ENCODE assay signal across 8 mouse cellular contexts in the genomic region with DNA sequence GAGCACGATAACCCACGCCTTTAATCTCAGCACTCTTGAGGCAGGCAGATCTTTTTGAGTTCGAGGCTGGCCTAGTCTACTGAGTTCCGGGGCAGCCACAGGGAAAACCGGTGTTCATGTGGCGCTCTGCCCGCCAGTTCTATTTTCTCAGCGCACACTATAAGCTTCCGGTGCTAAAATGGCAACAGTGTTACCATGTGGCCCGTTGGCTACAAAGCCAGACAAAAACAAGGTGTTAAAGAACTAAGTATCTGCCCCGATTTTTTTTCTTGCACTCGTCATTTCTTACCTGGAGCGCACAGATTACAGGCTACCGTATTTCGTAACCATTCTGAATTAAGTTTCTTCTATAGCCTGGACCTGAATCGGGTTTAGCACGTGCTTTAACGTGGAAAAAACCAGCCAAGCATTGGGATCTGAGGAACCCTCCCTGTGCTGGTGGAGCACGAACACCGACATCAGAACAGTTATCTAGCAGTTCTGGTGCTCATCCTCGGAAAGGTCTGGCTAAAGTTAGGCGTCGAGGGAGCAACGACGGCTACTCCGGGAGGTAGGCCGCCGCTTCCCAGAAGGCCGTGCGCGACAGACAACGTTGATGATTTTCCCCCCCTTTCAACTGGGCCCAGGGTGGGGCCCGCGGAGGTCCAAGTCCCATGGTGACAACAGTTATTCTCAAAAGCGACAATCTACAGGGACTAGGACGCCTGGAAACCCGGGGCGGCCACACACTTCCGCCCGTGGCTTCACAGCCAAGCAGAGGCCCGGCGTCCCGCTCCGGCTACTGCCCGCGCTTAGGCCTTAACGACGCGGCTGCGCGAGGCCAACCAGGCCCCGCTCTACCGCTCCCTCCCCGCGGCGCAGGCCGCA. TPM values are rescaled to one million over a fixed set of nuclear protein-coding genes. Genes with fewer than 3 reads are reported as not detected.
DNase-seq lines count a peak whose midpoint lies in the region; ATAC-seq and TF ChIP-seq lines count a peak whose summit lies in the region.

No protein-coding gene starts in this region.

- no peak for TF ChIP-seq CTCF in cortical plate, adult 2 months (IDR thresholded peaks at IDR 0.05; ENCODE audit: extremely low read depth, insufficient read depth, low read length)
- TF ChIP-seq CTCF in testis, adult 2 months (IDR thresholded peaks at IDR 0.05; ENCODE audit: control insufficient read depth, insufficient read depth, insufficient replicate concordance, low read depth, low read length), result no peak

- peaks cover 3% of the 10 kb centered on the region for H3K4me1 ChIP-seq in cortical plate, adult 2 months (ENCODE audit: control insufficient read depth, insufficient read depth, low read length)
- peaks cover 6% of the 10 kb centered on the region; the same call in 1 of the 2 replicates for H3K4me1 ChIP-seq in testis, adult 2 months (ENCODE audit: control insufficient read depth, insufficient read depth, low read length)

- no peak for TF ChIP-seq POLR2A in cortical plate, adult 2 months (IDR thresholded peaks at IDR 0.05; ENCODE audit: extremely low read depth, insufficient read depth, low read length)
- no peak; the same call in 1 of the 2 replicates for TF ChIP-seq POLR2A in testis, adult 2 months (IDR thresholded peaks at IDR 0.05; ENCODE audit: control insufficient read depth, low read depth, low read length)

- intact Hi-C loops in heart, postnatal 10 days (cut with DNase I), result no loop called here
- intact Hi-C loops in left cerebral cortex, postnatal 25 days (cut with DNase I), result no loop called here

- peak; percentile 24 for DNase-seq in gastrocnemius, adult 18-20 months (ENCODE audit: low spot score)
- no peak for DNase-seq in gastrocnemius, adult 8-10 months (ENCODE audit: low spot score in 2 of 2)
- peak; percentile 36 to 55 for DNase-seq in heart, postnatal 10 days
- peak; percentile 41 to 49 for DNase-seq in left cerebral cortex, postnatal 25 days (ENCODE audit: low spot score in 2 of 2)
- DNase-seq in mesoderm, embryonic 11.5 days (ENCODE audit: low read depth, low spot score), result peak; percentile 39

- H3K4me3 ChIP-seq in cortical plate, adult 2 months (ENCODE audit: insufficient read depth, low read length), result peak overlapping the region; percentile 59
- peak overlapping the region; percentile 95 for H3K4me3 ChIP-seq in testis, adult 2 months (ENCODE audit: control insufficient read depth, low read depth, low read length)

- peak overlapping the region; percentile 79 for H3K27ac ChIP-seq in cortical plate, adult 2 months (ENCODE audit: insufficient read depth, low read length)
- H3K27ac ChIP-seq in testis, adult 2 months (ENCODE audit: control insufficient read depth, insufficient read depth, low read depth, low read length), result peak overlapping the region; percentile 100

- H3K36me3 ChIP-seq in testis, adult 2 months (ENCODE audit: control insufficient read depth, insufficient read depth, low read length), result peaks cover 7% of the 10 kb centered on the region

- H3K27me3 ChIP-seq in testis, adult 2 months (ENCODE audit: control insufficient read depth, insufficient read depth, low read length), result no peaks in the 10 kb centered on the region

- peak; percentile 45 for ATAC-seq in CD4-positive, CD25-positive, alpha-beta regulatory T cell, adult 4 months

RNA-seq across cellular contexts. Expression of a gene that starts 0.8 kb away (rescaled TPM):
- total RNA-seq in gastrocnemius, adult 18-20 months (2021), result 100 to 1,000 TPM; 112 to 130 TPM
- 100 to 1,000 TPM; 116 to 129 (median 124) TPM for total RNA-seq in gastrocnemius, adult 8-10 months (2022)
- 100 to 1,000 TPM; 158 to 201 TPM for polyA plus RNA-seq in CD4-positive, CD25-positive, alpha-beta regulatory T cell, adult 4 months (2017; shearing (Covaris generic))
- 235 and 271 TPM in 2 replicates for polyA plus RNA-seq in cortical plate, adult 2 months (2012; rRNA removed)
- 100 to 1,000 TPM; 148 to 181 TPM for total RNA-seq in heart, postnatal 10 days (2021)
- total RNA-seq in left cerebral cortex, postnatal 25 days (2021), result 100 to 1,000 TPM; 187 to 201 TPM
- 107 and 149 TPM in 2 replicates for polyA plus RNA-seq in testis, adult 2 months (2012; rRNA removed)

RNA-seq across cellular contexts. Expression of a gene that starts 17.1 kb away (rescaled TPM):
- 1 to 10 TPM; 5.8 to 6.3 TPM for total RNA-seq in gastrocnemius, adult 18-20 months (2021)
- 1 to 10 TPM; 7.3 to 9.2 (median 8.8) TPM for total RNA-seq in gastrocnemius, adult 8-10 months (2022)
- not detected for polyA plus RNA-seq in CD4-positive, CD25-positive, alpha-beta regulatory T cell, adult 4 months (2017; shearing (Covaris generic))
- not detected in 2 replicates for polyA plus RNA-seq in cortical plate, adult 2 months (2012; rRNA removed)
- total RNA-seq in heart, postnatal 10 days (2021), result 1 to 10 TPM; 4.5 to 5.0 TPM
- not detected for total RNA-seq in left cerebral cortex, postnatal 25 days (2021)
- 0.10 and 0.17 TPM in 2 replicates for polyA plus RNA-seq in testis, adult 2 months (2012; rRNA removed)

RNA-seq across cellular contexts. Expression of a gene that starts 23.6 kb away (rescaled TPM):
- under 1 TPM; 0.16 to 0.64 TPM for total RNA-seq in gastrocnemius, adult 18-20 months (2021)
- under 1 TPM; 0.24 to 0.56 (median 0.53) TPM for total RNA-seq in gastrocnemius, adult 8-10 months (2022)
- polyA plus RNA-seq in CD4-positive, CD25-positive, alpha-beta regulatory T cell, adult 4 months (2017; shearing (Covaris generic)), result under 1 TPM in 1 of 2 experiments, not detected in 1; 0.36 TPM
- polyA plus RNA-seq in cortical plate, adult 2 months (2012; rRNA removed), result 2.4 and 2.7 TPM in 2 replicates
- total RNA-seq in heart, postnatal 10 days (2021), result under 1 TPM; 0.29 to 0.30 TPM
- total RNA-seq in left cerebral cortex, postnatal 25 days (2021), result 1 to 10 TPM; 1.8 to 2.4 TPM
- 0.25 TPM in 1 of 2 replicates, not detected in the other for polyA plus RNA-seq in testis, adult 2 months (2012; rRNA removed)

RNA-seq across cellular contexts. Expression of a gene that starts 34.7 kb away (rescaled TPM):
- 1 to 10 TPM; 8.7 to 9.5 TPM for total RNA-seq in gastrocnemius, adult 18-20 months (2021)
- total RNA-seq in gastrocnemius, adult 8-10 months (2022), result 10 to 100 TPM; 11.1 to 15.7 (median 12.5) TPM
- 1 to 10 TPM; 5.0 to 5.4 TPM for polyA plus RNA-seq in CD4-positive, CD25-positive, alpha-beta regulatory T cell, adult 4 months (2017; shearing (Covaris generic))
- polyA plus RNA-seq in cortical plate, adult 2 months (2012; rRNA removed), result 77.7 and 84.4 TPM in 2 replicates
- 10 to 100 TPM; 25.4 to 26.8 TPM for total RNA-seq in heart, postnatal 10 days (2021)
- 10 to 100 TPM; 70.5 to 82.3 TPM for total RNA-seq in left cerebral cortex, postnatal 25 days (2021)
- 11.1 and 12.0 TPM in 2 replicates for polyA plus RNA-seq in testis, adult 2 months (2012; rRNA removed)

Comparison
In these comparisons a context has a peak if more than half of its experiments do, and no peak if none do; other contexts are left out.
1. DNase-seq: peak in gastrocnemius, adult 18-20 months (single experiment), heart, postnatal 10 days (2 of 2), left cerebral cortex, postnatal 25 days (2 of 2) and mesoderm, embryonic 11.5 days (single experiment); none in gastrocnemius, adult 8-10 months (0 of 2).
2. RNA of a gene that starts 17.1 kb away (total RNA-seq): 7.3 to 9.2 TPM in gastrocnemius, adult 8-10 months, 5.8 to 6.3 TPM in gastrocnemius, adult 18-20 months and 4.5 to 5.0 TPM in heart, postnatal 10 days; not detected in left cerebral cortex, postnatal 25 days; every median in the first group is over 4 times any median in the second.